Mouse (Mus musculus): ENCODE measurements around the gene Defb19.

Gene Defb19

GRCm38 (mm10) chr2:152580612-152581011, 500 bp upstream of the Defb19 start:
- no peak for DNase-seq

DNA sequence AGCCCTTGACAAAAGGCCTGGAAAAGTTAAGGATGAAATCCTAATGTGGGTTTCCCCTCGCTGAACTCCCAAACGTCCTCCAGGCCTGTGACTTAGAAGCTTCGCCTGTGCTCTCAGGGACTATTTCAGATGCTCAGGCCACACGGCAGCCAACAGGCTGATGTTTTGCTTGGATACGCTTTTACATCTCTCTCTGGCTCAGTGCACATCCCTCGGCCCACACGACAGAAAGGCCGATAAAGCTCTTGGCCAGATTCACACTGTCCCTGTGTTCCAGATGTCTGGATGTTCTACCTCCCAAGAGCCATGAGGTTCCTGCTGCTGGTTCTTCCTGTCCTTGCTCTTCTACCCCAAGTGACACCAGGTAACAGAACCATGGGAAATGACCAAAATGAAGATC, 6.6 kb downstream of the Defb19 start:
- DNase-seq = no peak

- DNase-seq = no peak
Measured at GRCm38 (mm10) chr2:152572114-152572794, 7.9 kb downstream of the Defb19 start, which contains the start of gene Defb21. TSS of gene Defb21 (plus strand) at chr2:152572744.

DNA sequence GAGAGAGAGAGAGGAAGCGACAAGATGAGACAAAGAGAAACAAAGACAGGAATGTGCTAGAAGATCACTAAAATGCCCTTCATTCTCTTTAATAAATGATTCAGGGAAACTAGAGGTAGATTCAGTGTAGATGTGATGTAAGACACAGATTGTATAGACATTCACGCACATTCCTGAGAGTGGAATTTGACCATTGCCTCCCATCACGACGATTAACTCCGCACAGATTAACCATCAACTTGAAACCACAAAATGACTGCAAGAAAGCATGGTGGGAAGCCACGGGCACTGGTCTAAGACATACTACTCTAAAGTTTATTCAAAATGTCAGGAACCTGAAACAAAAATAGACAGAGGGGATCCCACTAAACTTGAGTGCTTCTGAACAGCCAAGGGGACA, 9.8 kb downstream of the Defb19 start:
- no peak for DNase-seq

DNA sequence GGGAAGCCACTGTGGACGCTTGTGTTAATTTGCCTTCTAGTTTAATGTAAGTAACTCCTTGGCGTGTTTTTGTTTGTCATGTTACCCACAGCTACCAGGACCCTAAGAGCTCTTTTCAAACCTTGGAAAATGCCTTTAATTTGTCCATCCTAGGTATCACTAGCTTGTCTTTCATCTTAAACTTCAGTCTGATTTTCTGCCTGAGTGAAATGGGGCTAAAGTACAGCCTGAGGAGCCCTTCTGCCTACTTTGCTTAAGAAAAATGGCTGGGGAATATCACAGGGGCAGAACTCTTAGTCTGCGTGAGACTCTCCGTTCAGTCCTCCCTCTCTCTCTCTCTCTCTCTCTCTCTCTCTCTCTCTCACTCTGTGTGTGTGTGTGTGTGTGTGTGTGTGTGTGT, 10.2 kb downstream of the Defb19 start:
- DNase-seq = no peak

- no peak for DNase-seq
Measured at GRCm38 (mm10) chr2:152569038-152569437, 11.1 kb downstream of the Defb19 start, which contains the start of gene Gm17416. TSS of gene Gm17416 (plus strand) at chr2:152569338.

- no peak for DNase-seq
Measured at GRCm38 (mm10) chr2:152556655-152557054, 23.5 kb downstream of the Defb19 start.

DNA sequence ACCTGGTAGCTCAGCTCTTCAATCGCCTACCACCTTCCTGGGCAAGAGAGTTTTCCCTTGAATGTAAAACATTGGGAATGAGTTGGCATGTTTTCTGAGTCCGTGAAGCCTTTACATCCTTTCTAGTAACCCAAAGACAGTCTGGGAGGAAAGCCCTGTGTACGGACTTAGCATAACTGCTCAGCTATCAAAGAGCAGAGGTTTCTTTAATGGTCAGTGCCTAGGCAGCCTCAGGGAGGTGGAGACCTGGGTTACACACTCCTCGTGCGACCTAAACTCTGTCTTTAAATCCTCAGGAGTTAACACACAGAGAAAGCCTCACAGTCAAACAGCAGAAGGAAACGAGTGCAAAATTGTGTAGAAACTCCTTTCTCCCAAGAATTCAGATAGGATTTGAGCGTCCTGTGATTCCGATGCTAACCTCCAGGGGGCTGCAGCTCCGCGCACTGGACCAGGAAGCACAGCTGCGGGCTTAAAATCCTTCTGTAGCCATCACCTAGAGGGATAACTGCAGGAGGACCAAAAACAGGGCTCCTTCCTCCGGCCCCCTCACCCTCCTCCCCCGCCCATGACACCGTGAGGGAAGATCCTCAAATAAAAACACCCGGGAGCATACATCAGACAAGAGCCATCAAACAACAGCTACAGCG, 26.2 kb downstream of the Defb19 start:
- peak; percentile 12 for DNase-seq

GRCm38 (mm10) chr2:152548124-152548523, 32.0 kb downstream of the Defb19 start:
- no peak for DNase-seq

- peak; percentile 84 for DNase-seq
Measured at GRCm38 (mm10) chr2:152544691-152545090, 35.4 kb downstream of the Defb19 start.

DNA sequence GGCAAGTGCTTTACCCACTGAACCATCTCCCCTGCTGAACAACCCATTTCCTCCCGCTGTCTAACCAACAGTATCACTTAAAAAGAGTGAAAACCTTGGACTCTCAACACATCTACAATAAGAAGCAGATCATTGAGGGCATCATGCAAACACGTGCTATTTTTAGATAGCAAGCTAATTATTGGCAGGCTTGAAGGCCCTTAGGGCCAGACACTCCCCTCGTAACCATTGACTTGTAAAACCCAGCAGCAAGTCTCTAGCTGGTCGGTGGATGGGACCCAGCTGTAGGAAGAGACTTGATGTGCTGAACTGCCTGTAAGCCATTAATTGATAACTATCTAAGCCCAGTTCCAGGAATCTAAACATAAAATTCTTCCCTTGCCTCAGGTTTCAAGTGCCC, 36.6 kb downstream of the Defb19 start:
- DNase-seq = no peak

GRCm38 (mm10) chr2:152542897-152543296, 37.2 kb downstream of the Defb19 start:
- DNase-seq = no peak

- DNase-seq = no peak
Measured at GRCm38 (mm10) chr2:152541979-152542378, 38.1 kb downstream of the Defb19 start.

GRCm38 (mm10) chr2:152539944-152540710, 40.0 kb downstream of the Defb19 start, which contains the start of gene Defb29:
TSS of gene Defb29 (minus strand) at chr2:152540098.
- no peak for DNase-seq
